Mouse (Mus musculus) lung, embryonic 15.5 days (tissue): Measurements from ENCODE around the gene Dclk1. TPM values are rescaled to one million over a fixed set of nuclear protein-coding genes. Genes with fewer than 3 reads are reported as not detected.

Experiments
- ATAC-seq: fragments of 200-750 bp; cut with Nextera tagmentation; 2 replicates; pipeline ENCODE4 v1.8.0; 2017; ENCODE audit warnings: moderate number of reproducible peaks, borderline replicate concordance; ENCODE audit not compliant: low FRiP score, low TSS enrichment; ENCODE audit errors: extremely low read depth
- H3K27ac ChIP-seq: fragments of 300-500 bp; sonication (generic); 2 replicates; pipeline ENCODE4 v1.5.1; 2015; ENCODE audit warnings: moderate library complexity, mild to moderate bottlenecking, inconsistent platforms
- H3K27me3 ChIP-seq: fragments of 300-500 bp; sonication (generic); 2 replicates; pipeline ENCODE4 v1.6.1; 2015; ENCODE audit warnings: inconsistent platforms
- H3K36me3 ChIP-seq: fragments of 300-500 bp; sonication (generic); 2 replicates; pipeline ENCODE4 v1.6.1; 2015; ENCODE audit warnings: inconsistent platforms
- H3K4me1 ChIP-seq: fragments of 300-500 bp; sonication (generic); 2 replicates; pipeline ENCODE4 v1.6.1; 2015; ENCODE audit warnings: inconsistent platforms
- H3K4me2 ChIP-seq: fragments of 300-500 bp; sonication (generic); 2 replicates; pipeline ENCODE4 v1.6.1; 2015; ENCODE audit warnings: inconsistent platforms, mild to moderate bottlenecking, moderate library complexity
- H3K4me3 ChIP-seq: fragments of 300-500 bp; sonication (generic); 2 replicates; pipeline ENCODE4 v1.5.1; 2015; ENCODE audit warnings: mild to moderate bottlenecking, inconsistent platforms
- H3K9ac ChIP-seq: fragments of 300-500 bp; sonication (generic); 2 replicates; pipeline ENCODE4 v1.6.1; 2015; ENCODE audit warnings: inconsistent platforms
- H3K9me3 ChIP-seq: fragments of 300-500 bp; sonication (generic); 2 replicates; pipeline ENCODE4 v1.6.1; 2016; ENCODE audit warnings: inconsistent platforms
- WGBS: fragments of 180-500 bp; shearing (Covaris S2); methylation state at CpG from one replicate; pipeline ENCODE4 v1.1.7; 2015; 5-methylcytosine and 5-hydroxymethylcytosine counted together
- polyA plus RNA-seq: library from polyadenylated mRNA; unstranded; fragments of >200 nt; fragmentation: Nextera tagmentation; extraction: Ambion mirVana; gene quantifications from 2 replicates; pipeline ENCODE4 v1.2.1, GENCODE M21; 2015

Gene Dclk1
- polyA plus RNA-seq, 1 experiment from 2014 or later = 10.7 TPM

DNA sequence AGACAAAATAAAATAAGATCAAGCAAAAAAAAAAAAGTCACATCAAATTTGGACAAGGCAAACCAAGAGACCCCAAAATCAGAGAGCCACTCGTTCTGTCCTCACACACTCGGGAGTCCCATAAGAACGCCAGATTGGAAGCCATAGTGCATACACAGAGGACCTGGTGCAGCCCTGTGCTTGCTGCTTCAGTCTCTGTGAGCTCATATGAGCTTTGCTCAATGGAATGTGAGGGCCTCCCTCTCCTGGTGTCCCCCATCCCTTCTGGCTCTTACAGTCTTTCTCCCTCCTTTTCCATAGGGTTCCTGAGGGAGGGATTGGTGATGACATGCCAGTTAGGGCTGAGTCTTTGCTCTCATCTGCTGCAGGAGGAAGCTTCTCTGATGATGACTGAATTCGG lies 27.6 kb downstream of the Dclk1 start:
- Histone ChIP-seq H3K27ac (no peak overlapping the region), H3K36me3 (no peaks in the 10 kb centered on the region), H3K4me1 (no peaks in the 10 kb centered on the region; the same call in 1 of the 2 replicates), H3K27me3 (no peaks in the 10 kb centered on the region), H3K4me2 (no peak overlapping the region), H3K9ac (no peak overlapping the region), H3K9me3 (no peaks in the 10 kb centered on the region), H3K4me3 (no peak overlapping the region)
- ATAC-seq = no peak
- WGBS = 57% methylated on average over 4 of the region's 4 CpGs

DNA sequence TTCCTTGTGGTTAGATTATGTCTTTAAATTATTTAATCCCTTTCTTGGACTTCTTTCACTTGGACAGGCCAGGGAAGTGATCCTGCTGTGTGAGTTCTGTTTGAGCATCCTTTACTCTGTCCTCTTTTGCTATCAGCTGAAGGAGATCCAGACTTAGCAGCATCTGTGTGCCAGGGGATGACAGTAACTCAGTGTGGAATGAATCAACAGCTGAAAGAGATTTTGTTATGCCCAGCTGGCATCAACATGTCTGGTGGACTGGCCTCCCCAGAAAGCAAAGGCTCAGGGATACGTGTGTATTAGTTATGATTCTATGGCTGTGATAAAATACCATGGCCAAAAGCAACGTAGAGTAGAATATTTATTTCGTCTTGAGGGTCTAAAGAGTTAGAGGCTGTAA lies 28.2 kb downstream of the Dclk1 start:
- Histone ChIP-seq H3K36me3 (no peaks in the 10 kb centered on the region), H3K4me3 (no peak overlapping the region), H3K27me3 (no peaks in the 10 kb centered on the region), H3K9ac (no peak overlapping the region), H3K27ac (no peak overlapping the region), H3K4me2 (no peak overlapping the region), H3K4me1 (no peaks in the 10 kb centered on the region; the same call in 1 of the 2 replicates), H3K9me3 (no peaks in the 10 kb centered on the region)
- no peak for ATAC-seq
- 80% methylated on average over 3 of the region's 3 CpGs for WGBS

GRCm38 (mm10) chr3:55270920-55271319 lies 28.8 kb downstream of the Dclk1 start:
- no peak overlapping the region for H3K9ac ChIP-seq
- no peaks in the 10 kb centered on the region for H3K27me3 ChIP-seq
- no peak overlapping the region for H3K27ac ChIP-seq
- ATAC-seq = no peak
- no peak overlapping the region for H3K4me2 ChIP-seq
- no peaks in the 10 kb centered on the region; the same call in 1 of the 2 replicates for H3K4me1 ChIP-seq
- H3K36me3 ChIP-seq = no peaks in the 10 kb centered on the region
- no peaks in the 10 kb centered on the region for H3K9me3 ChIP-seq
- no peak overlapping the region for H3K4me3 ChIP-seq
- 74% methylated on average over 5 of the region's 5 CpGs for WGBS

- no peaks in the 10 kb centered on the region for H3K36me3 ChIP-seq
- H3K9me3 ChIP-seq = no peaks in the 10 kb centered on the region
- no peak overlapping the region for H3K4me3 ChIP-seq
- ATAC-seq = no peak
- WGBS = 70% methylated on average over 6 of the region's 6 CpGs
- no peak overlapping the region for H3K27ac ChIP-seq
- no peak overlapping the region for H3K4me2 ChIP-seq
- no peaks in the 10 kb centered on the region; the same call in 1 of the 2 replicates for H3K4me1 ChIP-seq
- H3K27me3 ChIP-seq = no peaks in the 10 kb centered on the region
- no peak overlapping the region for H3K9ac ChIP-seq
Measured at GRCm38 (mm10) chr3:55272536-55272935, 30.4 kb downstream of the Dclk1 start.

- no peak overlapping the region for H3K27ac ChIP-seq
- H3K9ac ChIP-seq = no peak overlapping the region
- no peaks in the 10 kb centered on the region for H3K27me3 ChIP-seq
- WGBS = 78% methylated on average over 3 of the region's 3 CpGs
- no peaks in the 10 kb centered on the region for H3K9me3 ChIP-seq
- H3K4me1 ChIP-seq = no peaks in the 10 kb centered on the region
- H3K4me3 ChIP-seq = no peak overlapping the region
- no peak for ATAC-seq
- H3K36me3 ChIP-seq = no peaks in the 10 kb centered on the region
- H3K4me2 ChIP-seq = no peak overlapping the region
Measured at GRCm38 (mm10) chr3:55276446-55276845, 34.3 kb downstream of the Dclk1 start.

GRCm38 (mm10) chr3:55276851-55277250 lies 34.7 kb downstream of the Dclk1 start:
- Histone ChIP-seq H3K27ac (no peak overlapping the region), H3K9ac (no peak overlapping the region), H3K4me1 (no peaks in the 10 kb centered on the region), H3K4me2 (no peak overlapping the region), H3K27me3 (no peaks in the 10 kb centered on the region), H3K4me3 (no peak overlapping the region), H3K36me3 (no peaks in the 10 kb centered on the region), H3K9me3 (no peaks in the 10 kb centered on the region)
- ATAC-seq = no peak
- WGBS = 78% methylated on average over 1 of the region's 1 CpGs

- Histone ChIP-seq H3K27me3 (no peaks in the 10 kb centered on the region), H3K4me1 (no peaks in the 10 kb centered on the region), H3K27ac (no peak overlapping the region), H3K4me2 (no peak overlapping the region), H3K9ac (no peak overlapping the region), H3K9me3 (no peaks in the 10 kb centered on the region), H3K4me3 (no peak overlapping the region), H3K36me3 (no peaks in the 10 kb centered on the region)
- 75% methylated on average over 1 of the region's 1 CpGs for WGBS
- no peak for ATAC-seq
Measured at GRCm38 (mm10) chr3:55277829-55278228, 35.7 kb downstream of the Dclk1 start.

- no peaks in the 10 kb centered on the region for H3K9me3 ChIP-seq
Measured at GRCm38 (mm10) chr3:55279923-55280322, 37.8 kb downstream of the Dclk1 start.

DNA sequence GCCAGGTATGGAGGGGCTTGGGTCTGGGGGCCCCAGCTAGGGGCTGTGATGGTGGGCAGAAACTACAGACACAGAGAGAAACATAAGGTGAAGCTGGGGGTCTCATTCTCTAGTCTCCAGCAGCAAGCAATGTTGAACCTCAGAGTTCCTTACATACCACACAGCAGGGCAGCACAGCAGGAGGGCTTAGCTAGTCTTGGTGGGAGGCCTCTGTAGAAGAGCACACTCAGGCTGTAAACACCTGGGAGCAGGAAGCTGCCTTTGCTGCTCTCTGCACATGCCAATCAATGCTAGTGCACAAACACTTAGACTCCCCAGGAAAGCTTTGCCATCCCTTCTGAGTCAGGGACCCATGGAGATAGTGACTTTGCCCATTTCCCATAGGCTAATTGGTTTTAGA lies 38.3 kb downstream of the Dclk1 start:
- H3K4me1 ChIP-seq = no peaks in the 10 kb centered on the region
- H3K27ac ChIP-seq = no peak overlapping the region

More at GRCm38 (mm10) chr3:55279923-55280322, 37.8 kb downstream of the Dclk1 start:
- Histone ChIP-seq H3K27ac (no peak overlapping the region), H3K27me3 (no peaks in the 10 kb centered on the region), H3K4me2 (no peak overlapping the region), H3K4me3 (no peak overlapping the region), H3K9ac (no peak overlapping the region), H3K4me1 (no peaks in the 10 kb centered on the region), H3K36me3 (no peaks in the 10 kb centered on the region)
- whole genome bisulfite sequencing = 85% methylated on average over 4 of the region's 4 CpGs
- no peak for ATAC-seq

GRCm38 (mm10) chr3:55284215-55284614 lies 42.1 kb downstream of the Dclk1 start:
- H3K4me2 ChIP-seq = no peak overlapping the region
- H3K9me3 ChIP-seq = no peaks in the 10 kb centered on the region
- no peak for ATAC-seq
- no peaks in the 10 kb centered on the region for H3K27me3 ChIP-seq
- no peaks in the 10 kb centered on the region for H3K4me1 ChIP-seq
- WGBS = 52% methylated on average over 3 of the region's 3 CpGs
- no peak overlapping the region for H3K9ac ChIP-seq
- no peak overlapping the region for H3K4me3 ChIP-seq
- H3K27ac ChIP-seq = no peak overlapping the region
- no peaks in the 10 kb centered on the region for H3K36me3 ChIP-seq

More for the DNA sequence above, 38.3 kb downstream of the Dclk1 start:
- H3K36me3 ChIP-seq = no peaks in the 10 kb centered on the region
- H3K9ac ChIP-seq = no peak overlapping the region
- no peak overlapping the region for H3K4me2 ChIP-seq
- ATAC-seq = no peak
- no peaks in the 10 kb centered on the region for H3K27me3 ChIP-seq
- H3K9me3 ChIP-seq = no peaks in the 10 kb centered on the region
- no peak overlapping the region for H3K4me3 ChIP-seq

DNA sequence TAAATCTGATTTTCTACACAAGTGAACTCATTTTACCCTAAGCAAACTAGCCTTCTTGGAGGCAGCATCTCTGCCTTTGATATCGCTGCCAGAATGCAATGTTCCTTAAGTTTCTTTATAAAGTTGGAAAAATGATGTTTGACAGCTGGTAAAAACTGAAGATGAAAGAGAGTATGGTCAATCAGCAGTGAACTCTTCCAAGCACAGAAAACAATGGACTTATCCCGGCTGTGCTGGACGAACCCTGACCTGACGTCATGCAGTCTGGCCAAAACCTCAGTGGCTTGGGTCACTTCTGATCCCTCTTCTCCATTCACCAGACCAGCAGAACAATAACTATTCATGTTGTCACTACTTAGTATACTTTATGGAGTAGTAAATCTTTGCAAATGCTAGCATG lies 46.6 kb downstream of the Dclk1 start:
- WGBS = 61% methylated on average over 4 of the region's 4 CpGs
- Histone ChIP-seq H3K4me3 (no peak overlapping the region), H3K27me3 (no peaks in the 10 kb centered on the region), H3K9ac (no peak overlapping the region), H3K4me2 (no peak overlapping the region), H3K36me3 (no peaks in the 10 kb centered on the region), H3K4me1 (no peaks in the 10 kb centered on the region), H3K9me3 (no peaks in the 10 kb centered on the region), H3K27ac (no peak overlapping the region)
- no peak for ATAC-seq

GRCm38 (mm10) chr3:55291964-55292363 lies 49.8 kb downstream of the Dclk1 start:
- no peaks in the 10 kb centered on the region for H3K36me3 ChIP-seq
- no peak overlapping the region for H3K4me3 ChIP-seq
- WGBS = 43% methylated on average over 4 of the region's 4 CpGs
- no peaks in the 10 kb centered on the region for H3K4me1 ChIP-seq
- H3K9ac ChIP-seq = no peak overlapping the region
- no peaks in the 10 kb centered on the region for H3K9me3 ChIP-seq
- H3K27me3 ChIP-seq = no peaks in the 10 kb centered on the region
- no peak overlapping the region for H3K4me2 ChIP-seq
- H3K27ac ChIP-seq = no peak overlapping the region
- no peak for ATAC-seq

GRCm38 (mm10) chr3:55292783-55293430 lies 50.7 kb downstream of the Dclk1 start:
- Histone ChIP-seq H3K4me3 (no peak overlapping the region), H3K4me2 (no peak overlapping the region), H3K36me3 (no peaks in the 10 kb centered on the region), H3K27ac (no peak overlapping the region), H3K27me3 (no peaks in the 10 kb centered on the region), H3K9ac (no peak overlapping the region), H3K4me1 (no peaks in the 10 kb centered on the region), H3K9me3 (no peaks in the 10 kb centered on the region)
- WGBS = 62% methylated on average over 10 of the region's 10 CpGs
- ATAC-seq = no peak
